Mouse (Mus musculus): ENCODE measurements around the gene Tab2. TPM values are rescaled to one million over a fixed set of nuclear protein-coding genes. Genes with fewer than 3 reads are reported as not detected.

The Tab2 gene
- total RNA-seq, 1 experiment from 2014 or later, result 121 TPM

DNA sequence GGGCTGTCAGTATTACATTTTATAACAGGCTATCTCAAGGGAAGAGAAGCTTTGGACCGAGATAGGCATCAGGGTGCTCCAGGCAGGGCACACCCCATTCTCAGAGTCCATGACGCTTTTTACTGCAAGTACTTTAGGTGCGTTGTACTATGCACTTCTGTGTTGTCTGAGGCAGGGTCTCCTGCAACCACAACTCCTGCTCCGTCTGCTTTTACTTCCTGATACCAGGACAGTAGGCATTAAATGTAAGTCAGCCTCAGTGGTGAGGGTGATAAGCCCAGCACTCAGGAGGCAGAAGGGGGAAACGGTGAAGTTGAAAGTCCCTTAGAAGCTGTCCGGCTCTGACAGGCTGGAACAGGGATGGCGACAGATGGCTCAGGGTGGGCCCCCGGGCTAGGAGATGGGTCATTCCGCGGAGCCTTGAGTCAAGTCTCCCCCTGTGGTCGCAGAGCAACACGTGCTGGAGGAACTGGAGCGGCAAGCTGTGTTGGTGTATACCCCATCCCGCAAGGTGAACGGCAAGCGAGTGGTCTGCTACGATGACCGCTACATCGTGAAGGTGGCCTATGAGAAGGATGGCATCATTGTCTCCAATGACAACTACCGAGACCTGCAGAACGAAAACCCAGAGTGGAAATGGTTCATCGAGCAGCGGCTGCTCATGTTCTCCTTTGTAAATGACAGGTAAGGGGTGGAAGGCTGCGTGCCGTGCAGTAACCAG, 93.9 kb downstream of the Tab2 start:
- no peak for ATAC-seq (replicated peaks in 1 of 2; ENCODE audit: insufficient read depth in 1 of 2, low FRiP score in 2 of 2, low TSS enrichment in 1 of 2, low read depth in 1 of 2, poor library complexity in 2 of 2, severe bottlenecking in 2 of 2)

DNA sequence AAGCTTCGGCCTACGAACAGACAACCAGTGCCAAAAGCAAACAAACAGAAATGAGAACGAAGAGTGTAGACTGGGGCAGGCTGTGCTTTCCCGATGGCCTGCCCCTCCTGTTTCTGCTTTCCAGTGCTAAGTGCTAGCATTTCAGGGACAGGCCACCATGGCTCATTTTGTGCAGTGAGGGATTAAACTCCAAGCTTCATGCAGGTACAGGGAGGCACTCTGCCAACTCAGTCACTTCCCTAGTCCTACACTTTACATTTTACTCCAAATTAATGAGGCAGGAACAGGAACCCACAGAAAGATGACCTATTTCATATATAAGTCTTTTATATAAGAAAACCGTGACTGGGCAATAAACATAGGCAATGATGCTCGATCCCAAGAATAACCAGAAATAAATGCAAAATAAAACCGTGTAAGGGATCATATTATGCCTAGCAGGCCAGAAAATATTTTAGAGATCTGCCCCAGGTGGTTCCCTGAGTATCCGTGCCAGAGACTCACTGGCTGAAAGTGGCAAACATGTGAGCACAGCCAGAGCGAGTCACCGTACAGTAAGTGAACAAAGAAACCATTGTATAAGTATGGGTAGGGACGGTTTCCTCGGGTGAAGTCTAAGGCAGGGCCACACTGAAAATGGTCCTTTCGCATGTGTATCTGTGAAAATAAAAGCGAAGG, 94.6 kb downstream of the Tab2 start:
- ATAC-seq (replicated peaks in 1 of 2; ENCODE audit: insufficient read depth in 1 of 2, low FRiP score in 2 of 2, low TSS enrichment in 1 of 2, low read depth in 1 of 2, poor library complexity in 2 of 2, severe bottlenecking in 2 of 2), result no peak

GRCm38 (mm10) chr10:7860494-7860893, 95.5 kb downstream of the Tab2 start:
- no peak for ATAC-seq (replicated peaks in 1 of 2; ENCODE audit: insufficient read depth in 1 of 2, low FRiP score in 2 of 2, low TSS enrichment in 1 of 2, low read depth in 1 of 2, poor library complexity in 2 of 2, severe bottlenecking in 2 of 2)

Other genes with a start within 250 kb of the Tab2 start
- gene Katna1, start 230.2 kb downstream of the Tab2 start, total RNA-seq (2017), result 57.5 and 65.4 TPM in 2 replicates
- 56.9 and 73.2 TPM in 2 replicates for gene Ginm1, start 163.4 kb downstream of the Tab2 start, total RNA-seq (2017)
- gene Ppil4, start 163.3 kb downstream of the Tab2 start, total RNA-seq (2017), result 99.6 and 101 TPM in 2 replicates
- gene Zc3h12d, start 123.8 kb downstream of the Tab2 start, total RNA-seq (2017), result 1.4 and 2.8 TPM in 2 replicates

Data from hematopoietic stem cell, adult 5-6 weeks (primary cell).